Mouse (Mus musculus): ENCODE data around the gene Mpig6b.

DNA sequence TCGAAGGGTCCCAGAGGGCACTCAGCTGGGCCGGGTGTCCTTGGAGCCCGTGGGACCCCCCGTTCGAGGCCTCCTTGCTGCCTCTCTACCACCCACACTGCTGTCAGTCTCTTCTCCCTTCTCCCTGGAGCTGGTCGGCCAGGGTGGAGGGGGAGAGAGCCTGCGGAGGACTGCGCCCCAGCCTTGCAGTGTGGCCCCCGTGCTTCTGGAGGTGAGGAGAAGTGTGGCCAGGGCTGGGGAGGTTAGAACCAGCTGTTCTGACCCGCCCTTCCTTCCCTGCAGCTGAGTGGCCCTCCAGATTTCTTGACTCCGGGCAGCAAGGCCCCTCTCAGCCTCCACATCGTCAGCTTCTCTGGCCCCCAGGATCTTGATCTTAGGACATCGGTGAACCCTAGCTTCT, 41.7 kb downstream of the Mpig6b start:
- TF ChIP-seq CTCF (conservative IDR thresholded peaks at IDR 0.05; ENCODE audit: insufficient read depth, insufficient read length, low read depth, low read length) (no peak), POLR2A (IDR thresholded peaks at IDR 0.05; ENCODE audit: low read depth, low read length) (no peak)
